Mouse (Mus musculus) lung, embryonic 15.5 days (tissue): ENCODE data around the gene Ubl7. TPM values are rescaled to one million over a fixed set of nuclear protein-coding genes. Genes with fewer than 3 reads are reported as not detected.

Source experiments
- ATAC-seq: fragments of 200-750 bp; cut with Nextera tagmentation; 2 replicates; pipeline ENCODE4 v1.8.0; 2017; ENCODE audit warnings: moderate number of reproducible peaks, borderline replicate concordance; ENCODE audit not compliant: low FRiP score, low TSS enrichment; ENCODE audit errors: extremely low read depth
- H3K27ac ChIP-seq: fragments of 300-500 bp; sonication (generic); 2 replicates; pipeline ENCODE4 v1.5.1; 2015; ENCODE audit warnings: moderate library complexity, mild to moderate bottlenecking, inconsistent platforms
- H3K27me3 ChIP-seq: fragments of 300-500 bp; sonication (generic); 2 replicates; pipeline ENCODE4 v1.6.1; 2015; ENCODE audit warnings: inconsistent platforms
- H3K36me3 ChIP-seq: fragments of 300-500 bp; sonication (generic); 2 replicates; pipeline ENCODE4 v1.6.1; 2015; ENCODE audit warnings: inconsistent platforms
- H3K4me1 ChIP-seq: fragments of 300-500 bp; sonication (generic); 2 replicates; pipeline ENCODE4 v1.6.1; 2015; ENCODE audit warnings: inconsistent platforms
- H3K4me2 ChIP-seq: fragments of 300-500 bp; sonication (generic); 2 replicates; pipeline ENCODE4 v1.6.1; 2015; ENCODE audit warnings: inconsistent platforms, mild to moderate bottlenecking, moderate library complexity
- H3K4me3 ChIP-seq: fragments of 300-500 bp; sonication (generic); 2 replicates; pipeline ENCODE4 v1.5.1; 2015; ENCODE audit warnings: mild to moderate bottlenecking, inconsistent platforms
- H3K9ac ChIP-seq: fragments of 300-500 bp; sonication (generic); 2 replicates; pipeline ENCODE4 v1.6.1; 2015; ENCODE audit warnings: inconsistent platforms
- H3K9me3 ChIP-seq: fragments of 300-500 bp; sonication (generic); 2 replicates; pipeline ENCODE4 v1.6.1; 2016; ENCODE audit warnings: inconsistent platforms
- WGBS: fragments of 180-500 bp; shearing (Covaris S2); methylation state at CpG from one replicate; pipeline ENCODE4 v1.1.7; 2015; 5-methylcytosine and 5-hydroxymethylcytosine counted together
- polyA plus RNA-seq: library from polyadenylated mRNA; unstranded; fragments of >200 nt; fragmentation: Nextera tagmentation; extraction: Ambion mirVana; gene quantifications from 2 replicates; pipeline ENCODE4 v1.2.1, GENCODE M21; 2015

Ubl7 gene
- polyA plus RNA-seq, 1 experiment from 2014 or later, result 112 TPM

GRCm38 (mm10) chr9:57972776-57973439 is 62.1 kb downstream of the Ubl7 start:
- Histone ChIP-seq H3K4me3 (no peak overlapping the region), H3K9ac (no peak overlapping the region), H3K4me1 (0 out of 2 replicates have a peak, but pooled peaks cover 9% of the 10 kb centered on the region), H3K36me3 (no peaks in the 10 kb centered on the region), H3K9me3 (no peaks in the 10 kb centered on the region), H3K4me2 (no peak overlapping the region), H3K27me3 (no peaks in the 10 kb centered on the region), H3K27ac (peak overlapping the region; percentile 34; the same call in 1 of the 2 replicates)
- ATAC-seq, result no peak
- WGBS, result 39% methylated on average over 9 of the region's 9 CpGs

GRCm38 (mm10) chr9:57973440-57974066 is 62.8 kb downstream of the Ubl7 start:
- Histone ChIP-seq H3K4me1 (0 out of 2 replicates have a peak, but pooled peaks cover 9% of the 10 kb centered on the region), H3K4me2 (no peak overlapping the region), H3K36me3 (no peaks in the 10 kb centered on the region), H3K4me3 (no peak overlapping the region), H3K9ac (no peak overlapping the region), H3K27me3 (no peaks in the 10 kb centered on the region), H3K27ac (no peak overlapping the region), H3K9me3 (no peaks in the 10 kb centered on the region)
- ATAC-seq, result no peak
- WGBS, result 79% methylated on average over 6 of the region's 6 CpGs

- Histone ChIP-seq H3K4me1 (0 out of 2 replicates have a peak, but pooled peaks cover 9% of the 10 kb centered on the region), H3K36me3 (no peaks in the 10 kb centered on the region), H3K4me2 (no peak overlapping the region), H3K4me3 (no peak overlapping the region), H3K27me3 (no peaks in the 10 kb centered on the region), H3K9me3 (no peaks in the 10 kb centered on the region), H3K27ac (no peak overlapping the region), H3K9ac (no peak overlapping the region)
- no peak for ATAC-seq
- WGBS, result 62% methylated on average over 5 of the region's 5 CpGs
Measured at GRCm38 (mm10) chr9:57974221-57974620, 63.4 kb downstream of the Ubl7 start.

- WGBS, result 70% methylated on average over 5 of the region's 5 CpGs
- no peak for ATAC-seq
Measured at GRCm38 (mm10) chr9:57975200-57975821, 64.5 kb downstream of the Ubl7 start.

GRCm38 (mm10) chr9:57978025-57978424 is 67.2 kb downstream of the Ubl7 start:
- H3K27me3 ChIP-seq, result no peaks in the 10 kb centered on the region
- H3K4me1 ChIP-seq, result no peaks in the 10 kb centered on the region
- H3K9me3 ChIP-seq, result no peaks in the 10 kb centered on the region
- H3K4me3 ChIP-seq, result no peak overlapping the region
- 50% methylated on average over 6 of the region's 6 CpGs for WGBS
- no peak overlapping the region for H3K27ac ChIP-seq
- no peaks in the 10 kb centered on the region for H3K36me3 ChIP-seq
- H3K4me2 ChIP-seq, result no peak overlapping the region
- ATAC-seq, result no peak
- H3K9ac ChIP-seq, result no peak overlapping the region

More at GRCm38 (mm10) chr9:57975200-57975821, 64.5 kb downstream of the Ubl7 start:
- no peak overlapping the region for H3K27ac ChIP-seq
- H3K9me3 ChIP-seq, result no peaks in the 10 kb centered on the region
- no peak overlapping the region for H3K4me3 ChIP-seq
- no peak overlapping the region for H3K9ac ChIP-seq
- no peaks in the 10 kb centered on the region for H3K27me3 ChIP-seq
- H3K4me2 ChIP-seq, result no peak overlapping the region
- H3K36me3 ChIP-seq, result no peaks in the 10 kb centered on the region
- 0 out of 2 replicates have a peak, but pooled peaks cover 9% of the 10 kb centered on the region for H3K4me1 ChIP-seq

DNA sequence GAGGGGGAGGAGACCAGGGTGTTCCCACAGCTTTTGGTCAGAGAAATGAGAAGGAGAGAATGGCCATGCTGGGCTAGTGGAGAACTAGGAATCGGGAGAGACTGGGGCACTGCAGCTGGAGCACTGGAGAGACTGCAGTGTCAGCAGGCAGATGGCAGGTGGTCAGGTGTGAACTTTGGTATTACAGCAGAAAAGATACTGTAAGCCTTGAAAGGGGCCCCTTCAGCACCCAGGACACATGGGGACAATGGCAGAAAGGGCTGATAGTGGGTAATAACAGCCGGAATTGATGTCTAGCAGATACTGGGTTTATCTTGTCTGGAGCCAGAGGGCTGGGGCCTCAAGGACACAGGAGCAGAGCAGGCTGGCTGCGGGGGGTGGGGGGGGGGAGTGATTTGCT is 68.1 kb downstream of the Ubl7 start:
- Histone ChIP-seq H3K9ac (no peak overlapping the region), H3K4me2 (no peak overlapping the region), H3K9me3 (no peaks in the 10 kb centered on the region), H3K36me3 (no peaks in the 10 kb centered on the region), H3K4me1 (no peaks in the 10 kb centered on the region), H3K27me3 (no peaks in the 10 kb centered on the region), H3K27ac (no peak overlapping the region), H3K4me3 (no peak overlapping the region)
- no peak for ATAC-seq
- 37% methylated on average over 3 of the region's 3 CpGs for WGBS

Other genes with a start within 250 kb of the Ubl7 start
- gene Cyp1a2, start 227.3 kb upstream of the Ubl7 start, polyA plus RNA-seq, result not detected in 2 replicates
- gene Cyp1a1, start 223.1 kb upstream of the Ubl7 start, polyA plus RNA-seq, result 0.11 and 0.14 TPM in 2 replicates
- 34.0 and 35.8 TPM in 2 replicates for gene Edc3, start 202.4 kb upstream of the Ubl7 start, polyA plus RNA-seq
- 79.5 and 85.5 TPM in 2 replicates for gene Clk3, start 145.1 kb upstream of the Ubl7 start, polyA plus RNA-seq
- 4.5 and 4.8 TPM in 2 replicates for gene Arid3b, start 74.2 kb upstream of the Ubl7 start, polyA plus RNA-seq
- 0.79 and 0.90 TPM in 2 replicates for gene Sema7a, start 29.1 kb downstream of the Ubl7 start, polyA plus RNA-seq
- gene Cyp11a1, start 95.4 kb downstream of the Ubl7 start, polyA plus RNA-seq, result 0.95 and 1.0 TPM in 2 replicates
- gene Stra6, start 152.8 kb downstream of the Ubl7 start, polyA plus RNA-seq, result 1.2 and 1.9 TPM in 2 replicates
- gene Ccdc33, start 207.8 kb downstream of the Ubl7 start, polyA plus RNA-seq, result 0.05 and 0.16 TPM in 2 replicates